Mouse (Mus musculus) megakaryocyte-erythroid progenitor cell, adult 5-6 weeks (primary cell): ENCODE data around the gene Rad51b. TPM values are rescaled to one million over a fixed set of nuclear protein-coding genes. Genes with fewer than 3 reads are reported as not detected.
A peak's percentile ranks its signal among the peaks of the same experiment; 100 is the strongest.

Source experiments
- ATAC-seq: replicated peaks from 2 replicates; pipeline ENCODE4 v1.8.0; 2016; ENCODE audit warnings: mild to moderate bottlenecking, inconsistent platforms; ENCODE audit not compliant: severe bottlenecking, poor library complexity, low FRiP score, low TSS enrichment
- total RNA-seq, 2 experiments: library from RNA; stranded (forward) in 1 of 2; stranded (reverse) in 1 of 2; fragments of 200-1000, 215-1000 nt in 1 of 2; fragments of >200 nt in 1 of 2; fragmentation: Nextera tagmentation in 1 of 2; gene quantifications; 2 replicates each; pipeline ENCODE4 v1.2.3; 2014 to 2017

Gene Rad51b
- total RNA-seq, 2 experiments from 2014 or later: 10.0 to 20.9 TPM

- ATAC-seq: no peak
Measured at GRCm38 (mm10) chr12:79762087-79762486, 465.0 kb downstream of the Rad51b start.

- ATAC-seq: peak; percentile 73
Measured at GRCm38 (mm10) chr12:79762570-79763275, 465.6 kb downstream of the Rad51b start.

- no peak for ATAC-seq
Measured at GRCm38 (mm10) chr12:79766116-79766515, 469.0 kb downstream of the Rad51b start.

- ATAC-seq: no peak
Measured at GRCm38 (mm10) chr12:79768741-79769322, 471.8 kb downstream of the Rad51b start.

GRCm38 (mm10) chr12:79769763-79770162 is 472.7 kb downstream of the Rad51b start:
- ATAC-seq: peak; percentile 87

GRCm38 (mm10) chr12:79771194-79771593 is 474.1 kb downstream of the Rad51b start:
- no peak for ATAC-seq

- no peak for ATAC-seq
Measured at GRCm38 (mm10) chr12:79771741-79772140, 474.7 kb downstream of the Rad51b start.

GRCm38 (mm10) chr12:79773246-79773645 is 476.2 kb downstream of the Rad51b start:
- no peak for ATAC-seq

- ATAC-seq: no peak
Measured at GRCm38 (mm10) chr12:79774571-79774970, 477.5 kb downstream of the Rad51b start.

- no peak for ATAC-seq
Measured at GRCm38 (mm10) chr12:79776828-79777227, 479.7 kb downstream of the Rad51b start.

GRCm38 (mm10) chr12:79780745-79781144 is 483.7 kb downstream of the Rad51b start:
- ATAC-seq: no peak

GRCm38 (mm10) chr12:79781788-79782187 is 484.7 kb downstream of the Rad51b start:
- no peak for ATAC-seq

- ATAC-seq: no peak
Measured at GRCm38 (mm10) chr12:79782444-79783117, 485.5 kb downstream of the Rad51b start.

GRCm38 (mm10) chr12:79784159-79784558 is 487.1 kb downstream of the Rad51b start:
- no peak for ATAC-seq

GRCm38 (mm10) chr12:79785691-79786090 is 488.6 kb downstream of the Rad51b start:
- ATAC-seq: no peak

GRCm38 (mm10) chr12:79787538-79787937 is 490.5 kb downstream of the Rad51b start:
- ATAC-seq: no peak

GRCm38 (mm10) chr12:79788340-79788739 is 491.3 kb downstream of the Rad51b start:
- ATAC-seq: no peak

GRCm38 (mm10) chr12:79789481-79789880 is 492.4 kb downstream of the Rad51b start:
- no peak for ATAC-seq

- no peak for ATAC-seq
Measured at GRCm38 (mm10) chr12:79793382-79793781, 496.3 kb downstream of the Rad51b start.

- ATAC-seq: no peak
Measured at GRCm38 (mm10) chr12:79794802-79795201, 497.7 kb downstream of the Rad51b start.

GRCm38 (mm10) chr12:79796260-79796659 is 499.2 kb downstream of the Rad51b start:
- no peak for ATAC-seq
